Mouse (Mus musculus) heart, embryonic 10.5 days (tissue): Measurements from ENCODE around the gene Eif2b1. TPM values are rescaled to one million over a fixed set of nuclear protein-coding genes. Genes with fewer than 3 reads are reported as not detected.

ENCODE experiments used
- DNase-seq: peaks from one replicate; pipeline ENCODE4 v3.0.0-alpha.2; 2017; ENCODE audit warnings: low spot score
- H3K27ac ChIP-seq: fragments of 300-500 bp; sonication (generic); 2 replicates; pipeline ENCODE4 v1.5.1; 2016; ENCODE audit warnings: mild to moderate bottlenecking
- H3K27me3 ChIP-seq: fragments of 300-500 bp; sonication (generic); 2 replicates; pipeline ENCODE4 v1.6.1; 2016; ENCODE audit warnings: mild to moderate bottlenecking; ENCODE audit not compliant: poor library complexity, insufficient read depth, severe bottlenecking
- H3K36me3 ChIP-seq: fragments of 300-500 bp; sonication (generic); 2 replicates; pipeline ENCODE4 v1.6.1; 2016; ENCODE audit warnings: mild to moderate bottlenecking, moderate library complexity
- H3K4me1 ChIP-seq: fragments of 300-500 bp; sonication (generic); 2 replicates; pipeline ENCODE4 v1.6.1; 2016; ENCODE audit warnings: mild to moderate bottlenecking
- H3K4me3 ChIP-seq: fragments of 300-500 bp; sonication (generic); 2 replicates; pipeline ENCODE4 v1.5.1; 2016; ENCODE audit warnings: mild to moderate bottlenecking, moderate library complexity
- H3K9me3 ChIP-seq: fragments of 300-500 bp; sonication (generic); 2 replicates; pipeline ENCODE4 v1.6.1; 2016; ENCODE audit warnings: mild to moderate bottlenecking, moderate library complexity
- WGBS: fragments of 180-500 bp; shearing (Covaris S2); methylation state at CpG from one replicate; pipeline ENCODE4 v1.1.7; 2016; 5-methylcytosine and 5-hydroxymethylcytosine counted together
- polyA plus RNA-seq: library from polyadenylated mRNA; unstranded; fragments of >200 nt; fragmentation: Nextera tagmentation; extraction: Ambion mirVana; gene quantifications from 2 replicates; pipeline ENCODE4 v1.2.1, GENCODE M21; 2016

The Eif2b1 gene
- polyA plus RNA-seq, 1 experiment from 2014 or later, result 88.1 TPM

DNA sequence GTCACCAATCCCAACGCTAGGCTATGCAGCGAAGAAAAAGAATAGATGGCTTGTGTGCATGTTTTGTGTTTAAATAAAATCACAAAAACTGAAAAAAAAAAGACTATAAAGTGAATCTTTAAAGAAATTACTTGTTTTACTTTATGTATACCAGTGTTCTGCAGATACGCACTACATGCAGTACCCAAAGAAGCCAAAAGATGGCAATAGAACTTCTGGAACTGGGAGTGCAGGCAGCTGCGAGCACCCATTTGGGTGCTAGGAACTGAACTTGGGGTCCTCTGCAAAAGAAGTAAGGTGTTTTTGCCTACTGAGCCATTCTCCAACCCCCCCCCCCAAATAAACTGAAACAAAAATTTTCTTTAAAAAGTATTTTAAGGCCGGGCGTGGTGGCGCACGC, 55.9 kb downstream of the Eif2b1 start:
- no peak for DNase-seq
- Histone ChIP-seq H3K4me1 (peaks cover 5% of the 10 kb centered on the region; the same call in 1 of the 2 replicates), H3K27me3 (no peaks in the 10 kb centered on the region), H3K9me3 (no peaks in the 10 kb centered on the region), H3K27ac (no peak overlapping the region), H3K4me3 (no peak overlapping the region), H3K36me3 (peaks cover 70% of the 10 kb centered on the region)
- WGBS, result 94% methylated on average over 8 of the region's 8 CpGs

DNA sequence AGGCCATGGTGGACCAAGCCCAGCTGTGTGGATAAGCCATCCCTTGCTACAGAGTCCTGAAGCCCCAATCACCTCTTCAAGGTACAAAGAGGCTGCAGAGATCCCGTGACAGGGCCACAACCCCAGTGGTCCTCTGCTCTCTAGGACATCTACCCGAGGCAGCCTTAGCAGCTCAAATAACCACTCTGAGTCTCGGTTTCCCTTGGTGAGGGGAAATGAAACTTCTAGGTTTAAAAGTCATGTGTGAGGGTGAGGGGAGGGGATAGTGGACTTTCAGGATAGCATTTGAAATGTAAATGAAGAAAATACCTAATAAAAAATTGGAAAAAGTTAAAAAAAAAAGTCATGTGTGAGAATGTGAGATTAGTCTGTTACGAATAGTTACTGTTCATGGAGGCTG, 57.3 kb downstream of the Eif2b1 start:
- Histone ChIP-seq H3K9me3 (no peaks in the 10 kb centered on the region), H3K36me3 (peaks cover 75% of the 10 kb centered on the region)
- WGBS, result 81% methylated on average over 4 of the region's 4 CpGs

More for the DNA sequence above, 57.3 kb downstream of the Eif2b1 start:
- H3K27me3 ChIP-seq, result no peaks in the 10 kb centered on the region
- H3K4me1 ChIP-seq, result 0 out of 2 replicates have a peak, but pooled peaks cover 4% of the 10 kb centered on the region
- H3K27ac ChIP-seq, result no peak overlapping the region
- no peak for DNase-seq
- H3K4me3 ChIP-seq, result no peak overlapping the region

Other genes starting within 250 kb of the Eif2b1 start
- gene Cdk2ap1, start 216.0 kb downstream of the Eif2b1 start, polyA plus RNA-seq, result 34.4 and 43.7 TPM in 2 replicates
- 74.4 and 80.5 TPM in 2 replicates for gene Sbno1, start 153.1 kb downstream of the Eif2b1 start, polyA plus RNA-seq
- 49.6 and 54.5 TPM in 2 replicates for gene Kmt5a, start 139.2 kb downstream of the Eif2b1 start, polyA plus RNA-seq
- 13.3 and 18.3 TPM in 2 replicates for gene Rilpl2, start 100.8 kb downstream of the Eif2b1 start, polyA plus RNA-seq
- 25.5 and 26.8 TPM in 2 replicates for gene Snrnp35, start 96.0 kb downstream of the Eif2b1 start, polyA plus RNA-seq
- 22.7 and 25.5 TPM in 2 replicates for gene Rilpl1, start 47.7 kb downstream of the Eif2b1 start, polyA plus RNA-seq
- 523 and 570 TPM in 2 replicates for gene Tmed2, start 38.4 kb downstream of the Eif2b1 start, polyA plus RNA-seq
- gene Ddx55, start 26.3 kb downstream of the Eif2b1 start, polyA plus RNA-seq, result 11.4 and 13.0 TPM in 2 replicates
- 48.7 and 69.2 TPM in 2 replicates for gene Gtf2h3, start within 50 bp of the Eif2b1 start, polyA plus RNA-seq
- gene Atp6v0a2, start 49.4 kb upstream of the Eif2b1 start, polyA plus RNA-seq, result 40.0 and 43.6 TPM in 2 replicates
- 0.04 and 0.09 TPM in 2 replicates for gene Dnah10, start 146.0 kb upstream of the Eif2b1 start, polyA plus RNA-seq